Mouse (Mus musculus) olfactory bulb, adult 2 months (tissue): ENCODE measurements at regions not wholly inside any gene's neighbourhood (a gene's known extent, or its start where the extent isn't known, plus 50 kb on each side); places are given as distances from the start of the nearest gene placed in this dataset.

Experiments
- CTCF ChIP-seq: fragments of 200-500 bp; IDR thresholded peaks from 2 replicates; pipeline ENCODE4 v1.5.1; 2012; ENCODE audit warnings: low read depth, mild to moderate bottlenecking, low read length, moderate library complexity; ENCODE audit not compliant: insufficient read depth
- POLR2A ChIP-seq: fragments of 200-500 bp; IDR thresholded peaks from 2 replicates; pipeline ENCODE4 v1.6.1; 2012; ENCODE audit warnings: mild to moderate bottlenecking, low read depth, low read length, moderate library complexity; ENCODE audit not compliant: insufficient read depth

GRCm38 (mm10) chr3:129412961-129413246 lies 80.4 kb upstream of the Enpep start:
- TF ChIP-seq CTCF (no peak), POLR2A (no peak)
